Mouse (Mus musculus) neural tube, embryonic 13.5 days (tissue): ENCODE measurements around the gene Lmo4. TPM values are rescaled to one million over a fixed set of nuclear protein-coding genes. Genes with fewer than 3 reads are reported as not detected.

Experiments
- ATAC-seq: fragments of 200-750 bp; cut with Nextera tagmentation; 2 replicates; pipeline ENCODE4 v1.8.0; 2017; ENCODE audit warnings: low read depth, mild to moderate bottlenecking, moderate TSS enrichment, moderate library complexity
- H3K27ac ChIP-seq: fragments of 300-500 bp; sonication (generic); replicated peaks from 2 replicates; pipeline ENCODE4 v1.5.1; 2015; ENCODE audit warnings: moderate library complexity, mild to moderate bottlenecking, inconsistent platforms
- H3K27me3 ChIP-seq: fragments of 300-500 bp; sonication (generic); 2 replicates; pipeline ENCODE4 v1.6.1; 2015; ENCODE audit warnings: mild to moderate bottlenecking, inconsistent platforms
- H3K36me3 ChIP-seq: fragments of 300-500 bp; sonication (generic); 2 replicates; pipeline ENCODE4 v1.6.1; 2015; ENCODE audit warnings: mild to moderate bottlenecking, inconsistent platforms
- H3K4me1 ChIP-seq: fragments of 300-500 bp; sonication (generic); replicated peaks from 2 replicates; pipeline ENCODE4 v1.6.1; 2015; ENCODE audit warnings: inconsistent platforms
- H3K4me2 ChIP-seq: fragments of 300-500 bp; sonication (generic); 2 replicates; pipeline ENCODE4 v1.6.1; 2015; ENCODE audit warnings: inconsistent platforms, mild to moderate bottlenecking, moderate library complexity
- H3K4me3 ChIP-seq: fragments of 300-500 bp; sonication (generic); 2 replicates; pipeline ENCODE4 v1.5.1; 2015; ENCODE audit warnings: mild to moderate bottlenecking, inconsistent platforms
- H3K9ac ChIP-seq: fragments of 300-500 bp; sonication (generic); 2 replicates; pipeline ENCODE4 v1.6.1; 2015; ENCODE audit warnings: moderate library complexity, mild to moderate bottlenecking, inconsistent platforms
- H3K9me3 ChIP-seq: fragments of 300-500 bp; sonication (generic); 2 replicates; pipeline ENCODE4 v1.6.1; 2016; ENCODE audit warnings: inconsistent platforms
- WGBS: fragments of 180-500 bp; shearing (Covaris S2); methylation state at CpG from one replicate; pipeline ENCODE4 v1.1.7; 2015; 5-methylcytosine and 5-hydroxymethylcytosine counted together
- polyA plus RNA-seq: library from polyadenylated mRNA; unstranded; fragments of >200 nt; fragmentation: Nextera tagmentation; extraction: Ambion mirVana; gene quantifications from 2 replicates; pipeline ENCODE4 v1.2.1, GENCODE M21; 2015

Lmo4 gene
- polyA plus RNA-seq, 1 experiment from 2014 or later = 73.4 TPM

- Histone ChIP-seq H3K27ac (no peak overlapping the region), H3K36me3 (no peaks in the 10 kb centered on the region), H3K27me3 (no peaks in the 10 kb centered on the region), H3K9me3 (no peaks in the 10 kb centered on the region; the same call in 1 of the 2 replicates), H3K4me1 (no peaks in the 10 kb centered on the region), H3K4me2 (no peak overlapping the region), H3K9ac (no peak overlapping the region), H3K4me3 (no peak overlapping the region)
- no peak for ATAC-seq
- 91% methylated on average over 8 of the region's 8 CpGs for WGBS
Measured at GRCm38 (mm10) chr3:144166439-144167155, 38.4 kb downstream of the Lmo4 start.

GRCm38 (mm10) chr3:144165439-144165838, 39.6 kb downstream of the Lmo4 start:
- H3K36me3 ChIP-seq = no peaks in the 10 kb centered on the region
- 85% methylated on average over 12 of the region's 12 CpGs for WGBS
- ATAC-seq = no peak

GRCm38 (mm10) chr3:144164665-144165385, 40.2 kb downstream of the Lmo4 start:
- Histone ChIP-seq H3K4me3 (no peak overlapping the region), H3K9me3 (no peaks in the 10 kb centered on the region), H3K9ac (no peak overlapping the region), H3K27ac (no peak overlapping the region), H3K4me1 (no peaks in the 10 kb centered on the region), H3K36me3 (no peaks in the 10 kb centered on the region), H3K4me2 (no peak overlapping the region), H3K27me3 (no peaks in the 10 kb centered on the region)
- WGBS = 64% methylated on average over 9 of the region's 9 CpGs
- no peak for ATAC-seq

More at GRCm38 (mm10) chr3:144165439-144165838, 39.6 kb downstream of the Lmo4 start:
- no peaks in the 10 kb centered on the region for H3K27me3 ChIP-seq
- no peak overlapping the region for H3K27ac ChIP-seq
- H3K9me3 ChIP-seq = no peaks in the 10 kb centered on the region
- no peaks in the 10 kb centered on the region for H3K4me1 ChIP-seq
- no peak overlapping the region for H3K4me2 ChIP-seq
- no peak overlapping the region for H3K4me3 ChIP-seq
- H3K9ac ChIP-seq = no peak overlapping the region

GRCm38 (mm10) chr3:144163718-144164117, 41.3 kb downstream of the Lmo4 start:
- H3K4me1 ChIP-seq = no peaks in the 10 kb centered on the region
- no peaks in the 10 kb centered on the region for H3K36me3 ChIP-seq
- no peak for ATAC-seq
- H3K27ac ChIP-seq = no peak overlapping the region
- no peaks in the 10 kb centered on the region for H3K9me3 ChIP-seq
- H3K27me3 ChIP-seq = no peaks in the 10 kb centered on the region
- no peak overlapping the region for H3K4me2 ChIP-seq
- WGBS = 87% methylated on average over 2 of the region's 2 CpGs
- H3K4me3 ChIP-seq = no peak overlapping the region
- H3K9ac ChIP-seq = no peak overlapping the region

GRCm38 (mm10) chr3:144162156-144162555, 42.9 kb downstream of the Lmo4 start:
- H3K4me2 ChIP-seq = no peak overlapping the region
- H3K4me1 ChIP-seq = no peaks in the 10 kb centered on the region
- H3K9me3 ChIP-seq = no peaks in the 10 kb centered on the region
- ATAC-seq = no peak
- no peak overlapping the region for H3K9ac ChIP-seq
- WGBS = 78% methylated on average over 8 of the region's 8 CpGs
- H3K27ac ChIP-seq = no peak overlapping the region
- H3K4me3 ChIP-seq = no peak overlapping the region
- H3K36me3 ChIP-seq = no peaks in the 10 kb centered on the region
- H3K27me3 ChIP-seq = no peaks in the 10 kb centered on the region

GRCm38 (mm10) chr3:144161261-144161660, 43.8 kb downstream of the Lmo4 start:
- Histone ChIP-seq H3K36me3 (no peaks in the 10 kb centered on the region), H3K27me3 (no peaks in the 10 kb centered on the region), H3K4me3 (no peak overlapping the region), H3K4me1 (no peaks in the 10 kb centered on the region), H3K9me3 (no peaks in the 10 kb centered on the region), H3K4me2 (no peak overlapping the region), H3K27ac (no peak overlapping the region), H3K9ac (no peak overlapping the region)
- no peak for ATAC-seq
- WGBS = 88% methylated on average over 2 of the region's 2 CpGs

- 84% methylated on average over 3 of the region's 3 CpGs for WGBS
- H3K27ac ChIP-seq = no peak overlapping the region
Measured at GRCm38 (mm10) chr3:144155746-144156145, 49.3 kb downstream of the Lmo4 start.

GRCm38 (mm10) chr3:144153395-144153794, 51.6 kb downstream of the Lmo4 start:
- WGBS = 50% methylated on average over 2 of the region's 2 CpGs
- H3K4me3 ChIP-seq = no peak overlapping the region
- ATAC-seq = no peak

More at GRCm38 (mm10) chr3:144155746-144156145, 49.3 kb downstream of the Lmo4 start:
- H3K36me3 ChIP-seq = no peaks in the 10 kb centered on the region
- H3K9ac ChIP-seq = no peak overlapping the region
- no peaks in the 10 kb centered on the region for H3K4me1 ChIP-seq
- no peak overlapping the region for H3K4me3 ChIP-seq
- no peak overlapping the region for H3K4me2 ChIP-seq
- no peaks in the 10 kb centered on the region for H3K9me3 ChIP-seq
- ATAC-seq = no peak
- H3K27me3 ChIP-seq = no peaks in the 10 kb centered on the region

GRCm38 (mm10) chr3:144151001-144151400, 54.0 kb downstream of the Lmo4 start:
- Histone ChIP-seq H3K4me3 (no peak overlapping the region), H3K27me3 (no peaks in the 10 kb centered on the region), H3K4me2 (no peak overlapping the region), H3K36me3 (no peaks in the 10 kb centered on the region), H3K27ac (no peak overlapping the region), H3K4me1 (no peaks in the 10 kb centered on the region), H3K9me3 (no peaks in the 10 kb centered on the region), H3K9ac (no peak overlapping the region)
- 93% methylated on average over 6 of the region's 6 CpGs for WGBS
- no peak for ATAC-seq

More at GRCm38 (mm10) chr3:144153395-144153794, 51.6 kb downstream of the Lmo4 start:
- no peak overlapping the region for H3K9ac ChIP-seq
- H3K27ac ChIP-seq = no peak overlapping the region
- H3K9me3 ChIP-seq = no peaks in the 10 kb centered on the region
- no peaks in the 10 kb centered on the region for H3K36me3 ChIP-seq
- no peak overlapping the region for H3K4me2 ChIP-seq
- H3K4me1 ChIP-seq = no peaks in the 10 kb centered on the region
- H3K27me3 ChIP-seq = no peaks in the 10 kb centered on the region

GRCm38 (mm10) chr3:144148234-144148633, 56.8 kb downstream of the Lmo4 start:
- Histone ChIP-seq H3K36me3 (no peaks in the 10 kb centered on the region), H3K4me2 (no peak overlapping the region), H3K4me1 (no peaks in the 10 kb centered on the region), H3K9me3 (no peaks in the 10 kb centered on the region), H3K9ac (no peak overlapping the region), H3K27ac (no peak overlapping the region), H3K27me3 (no peaks in the 10 kb centered on the region), H3K4me3 (no peak overlapping the region)
- ATAC-seq = no peak
- WGBS = 94% methylated on average over 3 of the region's 3 CpGs

GRCm38 (mm10) chr3:144147244-144147643, 57.8 kb downstream of the Lmo4 start:
- H3K4me2 ChIP-seq = no peak overlapping the region
- H3K4me1 ChIP-seq = no peaks in the 10 kb centered on the region
- no peaks in the 10 kb centered on the region for H3K27me3 ChIP-seq
- 86% methylated on average over 3 of the region's 3 CpGs for WGBS
- no peak overlapping the region for H3K9ac ChIP-seq
- H3K27ac ChIP-seq = no peak overlapping the region
- no peaks in the 10 kb centered on the region for H3K9me3 ChIP-seq
- no peak overlapping the region for H3K4me3 ChIP-seq
- no peaks in the 10 kb centered on the region for H3K36me3 ChIP-seq
- ATAC-seq = no peak

- Histone ChIP-seq H3K36me3 (no peaks in the 10 kb centered on the region), H3K27me3 (no peaks in the 10 kb centered on the region), H3K4me2 (no peak overlapping the region), H3K4me3 (no peak overlapping the region), H3K4me1 (peaks cover 4% of the 10 kb centered on the region; the same call in 1 of the 2 replicates), H3K27ac (no peak overlapping the region), H3K9me3 (no peaks in the 10 kb centered on the region), H3K9ac (no peak overlapping the region)
- 85% methylated on average over 4 of the region's 4 CpGs for WGBS
- ATAC-seq = no peak
Measured at GRCm38 (mm10) chr3:144144066-144144465, 61.0 kb downstream of the Lmo4 start.
